Mouse (Mus musculus) neural tube, embryonic 14.5 days (tissue): ENCODE data around the gene Pin1rt1. TPM values are rescaled to one million over a fixed set of nuclear protein-coding genes. Genes with fewer than 3 reads are reported as not detected.

Experiments used
- ATAC-seq: fragments of 200-750 bp; cut with Nextera tagmentation; 2 replicates; pipeline ENCODE4 v1.8.0; 2017; ENCODE audit warnings: low read depth, mild to moderate bottlenecking, moderate TSS enrichment, moderate library complexity
- H3K27ac ChIP-seq: fragments of 300-500 bp; sonication (generic); 2 replicates; pipeline ENCODE4 v1.5.1; 2014; ENCODE audit warnings: low read depth, mild to moderate bottlenecking, control low read depth, low read length, moderate library complexity, mixed read lengths
- H3K27me3 ChIP-seq: fragments of 300-500 bp; sonication (generic); 2 replicates; pipeline ENCODE4 v1.6.1; 2014; ENCODE audit warnings: low read length; ENCODE audit not compliant: control insufficient read depth, insufficient read depth
- H3K36me3 ChIP-seq: fragments of 300-500 bp; sonication (generic); 2 replicates; pipeline ENCODE4 v1.6.1; 2014; ENCODE audit warnings: low read length, mixed read lengths; ENCODE audit not compliant: control insufficient read depth, insufficient read depth
- H3K4me1 ChIP-seq: fragments of 300-500 bp; sonication (generic); 2 replicates; pipeline ENCODE4 v1.6.1; 2014; ENCODE audit warnings: low read length; ENCODE audit not compliant: control insufficient read depth, insufficient read depth
- H3K4me2 ChIP-seq: fragments of 300-500 bp; sonication (generic); 2 replicates; pipeline ENCODE4 v1.6.1; 2014; ENCODE audit warnings: mild to moderate bottlenecking, low read depth, low read length, control low read depth
- H3K4me3 ChIP-seq: fragments of 300-500 bp; sonication (generic); 2 replicates; pipeline ENCODE4 v1.5.1; 2014; ENCODE audit warnings: low read depth, low read length, control low read depth, mixed read lengths
- H3K9ac ChIP-seq: fragments of 300-500 bp; sonication (generic); replicated peaks from 2 replicates; pipeline ENCODE4 v1.6.1; 2014; ENCODE audit warnings: low read depth, mild to moderate bottlenecking, control low read depth, low read length, mixed read lengths
- H3K9me3 ChIP-seq: fragments of 300-500 bp; sonication (generic); 2 replicates; pipeline ENCODE4 v1.6.1; 2016; ENCODE audit warnings: low read length; ENCODE audit not compliant: control insufficient read depth
- WGBS: fragments of 180-500 bp; shearing (Covaris S2); extraction: QIAGEN DNeasy Blood & Tissue Kit; methylation state at CpG from one replicate; pipeline ENCODE4 v1.1.7; 2014; 5-methylcytosine and 5-hydroxymethylcytosine counted together
- polyA plus RNA-seq: library from polyadenylated mRNA; unstranded; fragments of >200 nt; fragmentation: Nextera tagmentation; extraction: Ambion mirVana; gene quantifications from 2 replicates; pipeline ENCODE4 v1.2.1, GENCODE M21; 2014

Gene Pin1rt1
- 0.29 TPM in 1 of 2 replicates, not detected in the other for polyA plus RNA-seq

DNA sequence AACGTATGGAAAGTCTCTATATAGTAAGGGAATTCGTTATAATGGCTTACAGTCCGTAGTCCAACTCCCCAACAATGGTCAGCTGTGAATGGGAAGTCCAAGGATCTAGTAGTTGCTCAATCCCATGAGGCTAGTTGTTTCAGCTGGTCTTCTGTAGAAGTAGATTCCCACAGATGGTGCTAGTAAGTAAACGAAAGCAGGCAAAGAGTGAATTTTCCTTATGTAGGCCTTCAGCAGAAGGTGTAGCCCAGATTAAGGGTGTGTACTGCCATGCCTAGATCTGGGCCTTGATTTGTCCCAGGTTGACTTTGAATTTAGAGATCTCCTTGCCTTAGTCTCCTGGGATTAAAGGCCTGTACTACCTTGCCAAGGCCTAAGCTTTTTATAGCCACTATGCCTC, at the start of gene Pin1rt1:
Gene Pin1rt1 (minus strand): TSS at position 101 of the 400 bp plus-strand sequence.
- WGBS = 90% methylated on average over 4 of the region's 4 CpGs
- no peaks in the 10 kb centered on the region for H3K9me3 ChIP-seq

DNA sequence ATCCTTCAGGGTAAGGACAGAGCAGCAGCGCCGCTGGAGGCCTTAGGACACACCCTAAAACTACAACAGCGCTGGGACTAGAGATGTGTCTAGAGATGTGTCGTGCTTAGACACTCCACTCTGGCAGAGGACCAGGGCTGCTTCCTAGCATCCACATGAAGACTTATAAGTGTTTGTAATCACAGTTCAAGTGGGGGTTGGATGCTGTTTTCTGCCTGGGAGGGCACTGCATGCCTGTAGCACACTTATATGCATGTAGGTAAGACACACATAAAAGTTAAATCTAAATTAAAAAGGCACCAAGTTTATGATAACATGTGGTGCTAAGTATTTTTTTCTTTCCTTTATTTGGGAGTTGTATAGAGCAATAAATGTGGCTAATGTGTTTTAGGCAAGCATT, 47.8 kb upstream of the Pin1rt1 start:
- H3K27ac ChIP-seq = no peak overlapping the region
- H3K4me1 ChIP-seq = no peaks in the 10 kb centered on the region
- H3K36me3 ChIP-seq = 0 out of 2 replicates have a peak, but pooled peaks cover 4% of the 10 kb centered on the region
- H3K4me3 ChIP-seq = no peak overlapping the region
- H3K9ac ChIP-seq = no peak overlapping the region
- H3K9me3 ChIP-seq = no peaks in the 10 kb centered on the region
- 95% methylated on average over 4 of the region's 4 CpGs for WGBS
- H3K27me3 ChIP-seq = no peaks in the 10 kb centered on the region
- no peak overlapping the region for H3K4me2 ChIP-seq
- no peak for ATAC-seq

More for the DNA sequence above, at the start of gene Pin1rt1:
- no peak within 1 kb of the TSS for H3K9ac ChIP-seq
- no peaks in the 10 kb centered on the region for H3K36me3 ChIP-seq
- H3K27me3 ChIP-seq = no peaks in the 10 kb centered on the region
- H3K27ac ChIP-seq = no peak within 1 kb of the TSS
- H3K4me3 ChIP-seq = no peak within 1 kb of the TSS
- no peak within 1 kb of the TSS for H3K4me2 ChIP-seq
- H3K4me1 ChIP-seq = no peaks in the 10 kb centered on the region
- no peak for ATAC-seq

DNA sequence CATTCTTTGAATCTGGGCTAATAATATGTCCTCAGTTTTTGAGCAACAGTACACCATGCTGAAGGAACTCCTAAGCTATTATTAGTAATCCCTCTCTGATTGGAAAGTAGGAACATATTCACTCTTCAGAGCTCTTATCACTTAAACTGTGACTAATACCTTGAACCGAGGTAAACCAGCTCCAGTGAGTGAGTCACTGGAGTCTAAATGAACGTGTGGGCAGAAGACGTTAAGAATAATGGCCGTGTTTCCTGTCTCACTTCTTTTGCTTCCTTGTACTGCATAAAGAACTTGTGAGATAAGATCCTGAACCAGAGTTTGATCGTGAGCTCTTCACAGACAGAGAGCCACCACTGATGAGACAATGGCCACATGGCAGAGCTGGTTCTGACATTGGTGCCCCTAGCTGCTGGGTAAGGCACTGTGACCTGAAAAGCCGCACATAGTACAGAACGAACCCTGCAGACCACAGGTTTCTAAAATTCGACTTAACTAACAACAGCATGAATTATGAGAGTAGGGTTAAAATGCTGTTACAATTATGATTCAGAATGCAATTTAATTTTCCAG, 47.0 kb upstream of the Pin1rt1 start:
- H3K4me2 ChIP-seq = no peak overlapping the region
- no peak overlapping the region for H3K27ac ChIP-seq
- H3K36me3 ChIP-seq = peaks cover 4% of the 10 kb centered on the region; the same call in 1 of the 2 replicates
- no peak for ATAC-seq
- no peak overlapping the region for H3K9ac ChIP-seq
- 86% methylated on average over 8 of the region's 8 CpGs for WGBS
- H3K27me3 ChIP-seq = no peaks in the 10 kb centered on the region
- H3K4me3 ChIP-seq = no peak overlapping the region
- no peaks in the 10 kb centered on the region for H3K9me3 ChIP-seq
- H3K4me1 ChIP-seq = no peaks in the 10 kb centered on the region

DNA sequence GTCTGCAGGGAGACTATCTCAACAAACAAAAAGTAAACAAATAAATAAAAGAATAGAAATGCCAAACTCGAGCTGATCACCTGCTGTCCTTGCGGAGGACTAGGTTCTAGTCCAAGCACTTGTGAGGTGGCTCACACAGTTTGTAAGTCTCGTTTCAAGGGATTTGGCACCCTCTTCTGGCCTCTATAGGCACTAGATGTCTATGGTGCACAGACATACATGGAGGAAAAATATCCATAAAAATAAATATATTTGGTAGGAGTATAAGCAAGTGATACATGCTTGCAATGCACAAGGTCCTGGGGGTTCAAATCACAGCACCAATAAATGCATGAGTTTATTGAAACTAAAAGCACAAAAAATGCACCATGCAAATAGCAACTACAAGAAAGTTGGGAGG, 34.4 kb upstream of the Pin1rt1 start:
- Histone ChIP-seq H3K27ac (no peak overlapping the region), H3K4me3 (no peak overlapping the region), H3K4me2 (no peak overlapping the region), H3K9ac (no peak overlapping the region), H3K9me3 (no peaks in the 10 kb centered on the region), H3K4me1 (no peaks in the 10 kb centered on the region), H3K27me3 (no peaks in the 10 kb centered on the region), H3K36me3 (no peaks in the 10 kb centered on the region)
- no peak for ATAC-seq
- WGBS = 57% methylated on average over 3 of the region's 3 CpGs

DNA sequence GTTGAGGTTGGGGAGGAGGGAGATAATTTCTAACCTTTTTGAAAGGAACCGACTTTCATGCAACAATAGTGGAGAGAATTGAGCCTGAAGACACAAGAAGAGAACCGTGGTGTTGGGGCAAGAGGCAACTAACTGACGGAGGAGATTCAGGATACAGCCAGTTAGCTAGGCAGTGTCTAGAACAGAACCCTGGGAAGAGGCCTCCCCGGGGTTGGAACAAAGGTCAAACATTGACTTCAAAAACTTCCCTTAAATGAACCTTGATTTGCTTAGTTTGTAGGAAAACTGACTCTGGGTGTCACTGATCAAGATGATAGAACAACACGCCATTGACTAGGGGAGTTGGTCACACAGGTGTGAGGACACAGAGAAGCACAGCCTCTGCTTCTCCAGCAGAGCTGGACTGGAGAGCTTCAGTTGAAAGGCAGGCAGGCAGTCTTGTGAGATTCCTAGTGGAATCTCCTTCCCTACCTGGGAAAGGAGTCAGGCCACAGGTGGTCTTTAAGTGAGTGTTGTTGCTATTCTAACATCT, 32.5 kb upstream of the Pin1rt1 start:
- H3K27me3 ChIP-seq = no peaks in the 10 kb centered on the region
- no peak overlapping the region for H3K27ac ChIP-seq
- H3K36me3 ChIP-seq = no peaks in the 10 kb centered on the region
- ATAC-seq = no peak
- H3K9ac ChIP-seq = no peak overlapping the region
- 83% methylated on average over 5 of the region's 5 CpGs for WGBS
- H3K4me3 ChIP-seq = no peak overlapping the region
- no peak overlapping the region for H3K4me2 ChIP-seq
- H3K9me3 ChIP-seq = no peaks in the 10 kb centered on the region
- no peaks in the 10 kb centered on the region for H3K4me1 ChIP-seq

DNA sequence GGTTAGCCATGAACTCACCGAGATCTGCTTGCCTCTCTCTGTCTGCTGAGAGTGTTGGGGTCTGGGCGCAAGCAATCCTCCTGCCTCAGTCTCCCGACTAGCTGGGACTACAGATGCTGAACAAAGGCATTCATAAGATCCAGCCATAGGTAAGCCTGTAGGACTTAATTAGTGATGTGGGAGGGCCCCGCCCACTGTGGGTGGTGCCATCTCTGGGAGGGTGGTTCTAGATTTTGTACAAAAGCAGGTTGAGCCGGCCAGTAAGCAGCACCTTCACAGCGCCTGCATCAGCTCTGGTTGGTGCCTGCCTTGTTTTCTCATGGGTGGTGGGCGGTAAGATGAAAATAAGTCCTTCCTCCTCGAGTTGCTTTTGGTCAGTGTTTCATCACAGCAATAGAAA, 30.1 kb upstream of the Pin1rt1 start:
- no peaks in the 10 kb centered on the region for H3K4me1 ChIP-seq
- no peaks in the 10 kb centered on the region for H3K27me3 ChIP-seq
- H3K4me2 ChIP-seq = no peak overlapping the region
- no peak for ATAC-seq
- no peak overlapping the region for H3K9ac ChIP-seq
- H3K36me3 ChIP-seq = no peaks in the 10 kb centered on the region
- H3K4me3 ChIP-seq = no peak overlapping the region
- H3K9me3 ChIP-seq = no peaks in the 10 kb centered on the region
- 57% methylated on average over 8 of the region's 8 CpGs for WGBS
- H3K27ac ChIP-seq = no peak overlapping the region

DNA sequence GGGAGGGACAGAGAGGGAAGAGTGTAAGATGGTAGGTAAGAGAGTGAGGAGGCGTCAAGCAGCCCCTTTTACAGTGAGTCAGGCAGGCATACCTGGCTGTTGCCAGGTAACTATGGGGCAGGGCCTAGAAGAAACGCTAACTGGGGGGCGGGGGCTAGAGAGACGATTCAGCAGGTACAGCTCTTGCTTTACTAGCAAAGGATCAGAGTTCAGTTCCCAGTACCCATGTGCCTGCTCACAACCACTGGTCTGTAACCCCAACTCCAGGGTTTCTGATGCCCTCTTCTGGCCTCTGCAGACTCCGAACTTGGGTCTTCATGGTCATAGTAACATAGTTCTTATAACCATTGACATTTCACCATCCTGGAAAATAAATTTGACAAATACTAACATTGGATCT, 27.8 kb upstream of the Pin1rt1 start:
- Histone ChIP-seq H3K9me3 (no peaks in the 10 kb centered on the region), H3K36me3 (no peaks in the 10 kb centered on the region), H3K27ac (no peak overlapping the region), H3K4me3 (no peak overlapping the region), H3K9ac (no peak overlapping the region), H3K27me3 (no peaks in the 10 kb centered on the region), H3K4me2 (no peak overlapping the region), H3K4me1 (no peaks in the 10 kb centered on the region)
- 60% methylated on average over 5 of the region's 5 CpGs for WGBS
- ATAC-seq = no peak

DNA sequence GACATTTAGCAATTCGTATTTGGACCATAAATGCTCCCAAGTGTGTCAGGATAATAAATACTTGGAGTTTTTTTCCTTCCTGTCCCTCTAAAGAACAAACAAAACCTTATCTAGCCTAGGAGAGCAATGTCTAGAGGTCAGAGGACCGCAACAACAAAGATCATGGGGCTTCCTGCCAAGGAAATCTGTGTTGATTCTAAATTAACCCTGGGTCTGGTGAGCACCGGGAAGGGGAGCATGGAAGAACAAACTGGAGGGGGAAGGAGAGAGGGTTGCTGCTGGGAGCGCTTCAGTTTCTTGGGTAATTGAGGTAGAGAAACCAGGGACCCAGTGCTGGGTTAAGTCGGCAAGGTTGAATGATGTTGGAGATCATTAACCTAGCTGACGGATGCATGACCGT, 27.0 kb upstream of the Pin1rt1 start:
- H3K4me3 ChIP-seq = peak overlapping the region; percentile 66
- no peaks in the 10 kb centered on the region for H3K4me1 ChIP-seq
- peak overlapping the region; percentile 100 for H3K4me2 ChIP-seq
- H3K27ac ChIP-seq = no peak overlapping the region
- no peak for ATAC-seq
- WGBS = 6% methylated on average over 7 of the region's 7 CpGs
- no peaks in the 10 kb centered on the region for H3K9me3 ChIP-seq
- no peak overlapping the region for H3K9ac ChIP-seq
- H3K36me3 ChIP-seq = no peaks in the 10 kb centered on the region
- H3K27me3 ChIP-seq = no peaks in the 10 kb centered on the region

DNA sequence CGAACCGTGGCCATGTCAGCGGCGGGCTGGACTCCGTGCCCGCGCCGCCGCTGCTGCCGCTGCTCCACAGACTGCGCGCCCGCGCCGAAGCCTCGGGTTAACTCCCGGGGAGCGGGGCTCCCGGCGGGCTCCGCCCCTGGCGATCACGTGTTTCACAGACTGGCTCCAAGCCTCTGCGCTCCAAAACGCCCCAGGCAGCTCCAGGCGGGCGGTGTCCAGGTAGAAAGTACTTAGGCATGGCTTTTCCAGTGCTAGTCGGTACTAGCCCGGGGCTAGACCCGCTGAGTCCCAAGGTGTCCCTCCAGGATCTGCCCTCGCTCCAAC, 26.5 kb upstream of the Pin1rt1 start, which contains the start of gene Depdc7:
Gene Depdc7 (minus strand): TSS at position 138 of the 324 bp plus-strand sequence.
- H3K27me3 ChIP-seq = no peaks in the 10 kb centered on the region
- peak within 1 kb of the TSS; percentile 66 for H3K9ac ChIP-seq
- H3K36me3 ChIP-seq = no peaks in the 10 kb centered on the region
- no peaks in the 10 kb centered on the region for H3K4me1 ChIP-seq
- peak; percentile 90 for ATAC-seq
- no peaks in the 10 kb centered on the region for H3K9me3 ChIP-seq
- WGBS = 0% methylated on average over 27 of the region's 31 CpGs
- H3K4me3 ChIP-seq = peak within 1 kb of the TSS; percentile 66
- no peak within 1 kb of the TSS for H3K27ac ChIP-seq
- peak within 1 kb of the TSS; percentile 100 for H3K4me2 ChIP-seq
